Mouse (Mus musculus) liver, embryonic 16.5 days (tissue): ENCODE measurements around the gene Tfe3. TPM values are rescaled to one million over a fixed set of nuclear protein-coding genes. Genes with fewer than 3 reads are reported as not detected.
"Not testable (repeated sequence)": the region's sequence is repeated elsewhere in the genome, so short reads cannot be mapped to it uniquely, and the experiment has no call there.

Experiments used
- ATAC-seq: fragments of 200-750 bp; cut with Nextera tagmentation; 2 replicates; pipeline ENCODE4 v1.8.0; 2017; ENCODE audit warnings: low read depth, mild to moderate bottlenecking, moderate number of reproducible peaks, moderate library complexity
- H3K27ac ChIP-seq: fragments of 300-500 bp; sonication (generic); 2 replicates; pipeline ENCODE4 v1.5.1; 2014; ENCODE audit warnings: mild to moderate bottlenecking, low read length
- H3K27me3 ChIP-seq: fragments of 300-500 bp; sonication (generic); 2 replicates; pipeline ENCODE4 v1.6.1; 2014; ENCODE audit warnings: low read depth, low read length, mixed read lengths; ENCODE audit not compliant: control insufficient read depth, insufficient read depth
- H3K36me3 ChIP-seq: fragments of 300-500 bp; sonication (generic); 2 replicates; pipeline ENCODE4 v1.6.1; 2014; ENCODE audit warnings: mild to moderate bottlenecking; ENCODE audit not compliant: control insufficient read depth, insufficient read depth
- H3K4me1 ChIP-seq: fragments of 300-500 bp; sonication (generic); 2 replicates; pipeline ENCODE4 v1.6.1; 2014; ENCODE audit warnings: low read depth, low read length, mixed read lengths; ENCODE audit not compliant: control insufficient read depth
- H3K4me2 ChIP-seq: fragments of 300-500 bp; sonication (generic); 2 replicates; pipeline ENCODE4 v1.6.1; 2014; ENCODE audit warnings: low read depth, low read length, mixed read lengths
- H3K4me3 ChIP-seq: fragments of 300-500 bp; sonication (generic); 2 replicates; pipeline ENCODE4 v1.5.1; 2014; ENCODE audit warnings: low read depth, mild to moderate bottlenecking, low read length
- H3K9ac ChIP-seq: fragments of 300-500 bp; sonication (generic); 2 replicates; pipeline ENCODE4 v1.6.1; 2014; ENCODE audit warnings: low read depth, low read length
- H3K9me3 ChIP-seq: fragments of 300-500 bp; sonication (generic); replicated peaks from 2 replicates; pipeline ENCODE4 v1.6.1; 2016; ENCODE audit warnings: low read length; ENCODE audit not compliant: control insufficient read depth
- WGBS: fragments of 180-500 bp; shearing (Covaris S2); extraction: QIAGEN DNeasy Blood & Tissue Kit; methylation state at CpG from one replicate; pipeline ENCODE4 v1.1.7; 2014; ENCODE audit not compliant: insufficient replicate concordance; 5-methylcytosine and 5-hydroxymethylcytosine counted together
- polyA plus RNA-seq: library from polyadenylated mRNA; unstranded; fragments of >200 nt; fragmentation: Nextera tagmentation; extraction: Ambion mirVana; gene quantifications from 2 replicates; pipeline ENCODE4 v1.2.1, GENCODE M21; 2015

Gene Tfe3
- polyA plus RNA-seq, 1 experiment from 2014 or later = 11.4 TPM

- H3K36me3 ChIP-seq = no peaks in the 10 kb centered on the region
- peaks cover 13% of the 10 kb centered on the region for H3K4me1 ChIP-seq
- no peak overlapping the region for H3K9ac ChIP-seq
- ATAC-seq = no peak
- WGBS = 61% methylated on average over 4 of the region's 4 CpGs
- H3K9me3 ChIP-seq = no peaks in the 10 kb centered on the region
- no peaks in the 10 kb centered on the region for H3K27me3 ChIP-seq
- no peak overlapping the region for H3K27ac ChIP-seq
- H3K4me2 ChIP-seq = no peak overlapping the region
- no peak overlapping the region for H3K4me3 ChIP-seq
Measured at GRCm38 (mm10) chrX:7782603-7783092, 20.3 kb downstream of the Tfe3 start.

DNA sequence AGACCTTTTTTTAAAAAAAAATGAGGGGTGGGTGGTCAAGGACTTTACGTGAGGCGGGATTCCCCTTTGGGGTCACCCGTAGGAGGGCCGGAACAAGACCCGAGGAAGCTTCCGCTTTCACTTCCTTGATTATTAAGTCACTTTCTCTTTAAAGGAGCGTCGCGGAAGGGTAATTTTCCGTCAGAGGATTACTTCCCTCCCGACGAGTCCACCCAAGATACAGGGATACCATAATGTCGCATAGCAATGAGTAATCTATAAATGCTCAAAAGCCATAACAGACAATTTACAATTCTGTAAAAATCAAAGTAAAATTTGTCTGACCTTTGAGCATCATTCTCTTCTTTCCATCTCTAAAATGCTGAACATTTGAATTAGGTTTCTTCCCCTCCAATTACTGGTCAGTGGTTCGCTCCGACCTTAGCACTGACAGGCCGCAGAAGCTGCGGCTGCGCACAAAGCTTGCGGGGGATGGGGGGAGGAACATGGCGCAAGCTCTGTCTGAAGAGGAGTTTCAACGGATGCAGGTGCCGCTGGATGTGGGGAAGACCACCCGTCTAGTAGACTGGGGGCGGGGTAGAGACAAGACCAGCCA, 27.3 kb downstream of the Tfe3 start, which contains the start of gene Gripap1:
TSS of gene Gripap1 (plus strand) at position 224 of the 595 bp plus-strand sequence.
- Histone ChIP-seq H3K4me2 (peak within 1 kb of the TSS; percentile 67), H3K4me3 (peak within 1 kb of the TSS; percentile 78), H3K27ac (peak within 1 kb of the TSS; percentile 42), H3K9ac (peak within 1 kb of the TSS; percentile 74), H3K4me1 (no peaks in the 10 kb centered on the region; the same call in 1 of the 2 replicates), H3K27me3 (no peaks in the 10 kb centered on the region), H3K36me3 (no peaks in the 10 kb centered on the region; the same call in 1 of the 2 replicates), H3K9me3 (no peaks in the 10 kb centered on the region)
- peak; percentile 86 for ATAC-seq
- WGBS = 13% methylated on average over 24 of the region's 24 CpGs

GRCm38 (mm10) chrX:7790309-7790708, 27.9 kb downstream of the Tfe3 start:
- peak overlapping the region; percentile 78 for H3K4me3 ChIP-seq
- 24% methylated on average over 5 of the region's 5 CpGs for WGBS
- H3K4me1 ChIP-seq = no peaks in the 10 kb centered on the region; the same call in 1 of the 2 replicates
- H3K27me3 ChIP-seq = no peaks in the 10 kb centered on the region
- peak overlapping the region; percentile 42; the same call in 1 of the 2 replicates for H3K27ac ChIP-seq
- no peaks in the 10 kb centered on the region; the same call in 1 of the 2 replicates for H3K36me3 ChIP-seq
- H3K9ac ChIP-seq = peak overlapping the region; percentile 74
- H3K9me3 ChIP-seq = no peaks in the 10 kb centered on the region
- H3K4me2 ChIP-seq = peak overlapping the region; percentile 67
- ATAC-seq = peak; percentile 47

GRCm38 (mm10) chrX:7793361-7793760, 31.0 kb downstream of the Tfe3 start:
- no peak overlapping the region for H3K4me3 ChIP-seq
- no peak overlapping the region for H3K9ac ChIP-seq
- no peak overlapping the region for H3K4me2 ChIP-seq
- no peaks in the 10 kb centered on the region for H3K9me3 ChIP-seq
- no peaks in the 10 kb centered on the region; the same call in 1 of the 2 replicates for H3K4me1 ChIP-seq
- WGBS = 34% methylated on average over 3 of the region's 3 CpGs
- no peak overlapping the region for H3K27ac ChIP-seq
- H3K27me3 ChIP-seq = no peaks in the 10 kb centered on the region
- H3K36me3 ChIP-seq = no peaks in the 10 kb centered on the region; the same call in 1 of the 2 replicates
- ATAC-seq = no peak

- H3K9me3 ChIP-seq = no peaks in the 10 kb centered on the region
- H3K27me3 ChIP-seq = no peaks in the 10 kb centered on the region
- ATAC-seq = no peak
- H3K27ac ChIP-seq = no peak overlapping the region
- 42% methylated on average over 7 of the region's 7 CpGs for WGBS
- H3K4me1 ChIP-seq = no peaks in the 10 kb centered on the region; the same call in 1 of the 2 replicates
- H3K4me3 ChIP-seq = no peak overlapping the region
- no peak overlapping the region for H3K9ac ChIP-seq
- H3K36me3 ChIP-seq = peaks cover 4% of the 10 kb centered on the region
- no peak overlapping the region for H3K4me2 ChIP-seq
Measured at GRCm38 (mm10) chrX:7795016-7795415, 32.7 kb downstream of the Tfe3 start.

GRCm38 (mm10) chrX:7797327-7797726, 35.0 kb downstream of the Tfe3 start:
- Histone ChIP-seq H3K4me2 (no peak overlapping the region), H3K27ac (no peak overlapping the region), H3K36me3 (peaks cover 11% of the 10 kb centered on the region), H3K4me1 (no peaks in the 10 kb centered on the region), H3K9me3 (no peaks in the 10 kb centered on the region), H3K27me3 (no peaks in the 10 kb centered on the region), H3K9ac (no peak overlapping the region), H3K4me3 (no peak overlapping the region)
- WGBS = 56% methylated on average over 3 of the region's 3 CpGs
- peak; percentile 81 for ATAC-seq

DNA sequence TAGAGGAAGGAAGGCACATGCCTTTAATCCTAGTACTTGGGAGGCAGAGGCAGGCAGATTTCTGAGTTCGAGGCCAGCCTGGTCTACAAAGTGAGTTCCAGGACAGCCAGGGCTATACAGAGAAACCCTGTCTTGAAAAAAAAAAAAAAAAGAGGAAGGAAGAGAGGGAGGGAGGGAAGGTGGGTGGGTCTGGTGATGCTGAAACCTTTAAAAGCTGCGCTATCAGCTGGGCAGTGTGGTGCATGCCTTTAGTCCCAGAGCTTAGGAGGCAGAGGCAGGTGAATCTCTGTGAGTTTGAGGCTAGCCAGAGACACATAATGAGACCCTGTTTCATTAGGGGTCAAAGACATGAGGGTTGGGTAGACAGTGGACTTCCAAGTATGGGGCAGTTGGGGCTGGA, 39.8 kb downstream of the Tfe3 start:
- not testable (repeated sequence) for H3K4me1 ChIP-seq, ATAC-seq, H3K27ac ChIP-seq, H3K9ac ChIP-seq, H3K4me2 ChIP-seq, H3K9me3 ChIP-seq, H3K4me3 ChIP-seq, H3K27me3 ChIP-seq
- WGBS = 54% methylated on average over 2 of the region's 2 CpGs
- H3K36me3 ChIP-seq = peaks cover 19% of the 10 kb centered on the region

- not testable (repeated sequence) for H3K9me3 ChIP-seq, H3K27ac ChIP-seq, H3K9ac ChIP-seq, H3K36me3 ChIP-seq, H3K27me3 ChIP-seq, H3K4me1 ChIP-seq, ATAC-seq, H3K4me3 ChIP-seq, H3K4me2 ChIP-seq
- 49% methylated on average over 8 of the region's 8 CpGs for WGBS
Measured at GRCm38 (mm10) chrX:7815016-7815415, 52.7 kb downstream of the Tfe3 start.
